Mouse (Mus musculus) ZHBTc4 (cell line): Measurements from ENCODE around the gene Naa16.

Experiments
- DNase-seq: peaks from one replicate; pipeline ENCODE4 v3.0.0-alpha.2; 2011; ENCODE audit warnings: low read depth, low spot score

Naa16 gene

GRCm38 (mm10) chr14:79299230-79299629 is 91.3 kb downstream of the Naa16 start:
- DNase-seq: no peak

GRCm38 (mm10) chr14:79298314-79298992 is 92.1 kb downstream of the Naa16 start:
- DNase-seq: no peak

GRCm38 (mm10) chr14:79296836-79297235 is 93.7 kb downstream of the Naa16 start:
- no peak for DNase-seq

- no peak for DNase-seq
These were observed 94.4 kb downstream of the Naa16 start for GRCm38 (mm10) chr14:79296201-79296600.

- no peak for DNase-seq
These were observed 95.0 kb downstream of the Naa16 start for GRCm38 (mm10) chr14:79295579-79295978.

- DNase-seq: no peak
These were observed 95.6 kb downstream of the Naa16 start for GRCm38 (mm10) chr14:79294950-79295349.

GRCm38 (mm10) chr14:79294051-79294814 is 96.3 kb downstream of the Naa16 start:
- DNase-seq: no peak

GRCm38 (mm10) chr14:79293119-79293780 is 97.3 kb downstream of the Naa16 start:
- DNase-seq: no peak

- no peak for DNase-seq
These were observed 98.9 kb downstream of the Naa16 start for GRCm38 (mm10) chr14:79291629-79292028.

- DNase-seq: no peak
These were observed 99.7 kb downstream of the Naa16 start for GRCm38 (mm10) chr14:79290683-79291425.

GRCm38 (mm10) chr14:79289909-79290308 is 100.7 kb downstream of the Naa16 start:
- DNase-seq: no peak

GRCm38 (mm10) chr14:79288280-79288679 is 102.3 kb downstream of the Naa16 start:
- DNase-seq: no peak

GRCm38 (mm10) chr14:79287251-79287863 is 103.2 kb downstream of the Naa16 start:
- no peak for DNase-seq

GRCm38 (mm10) chr14:79285549-79285948 is 105.0 kb downstream of the Naa16 start:
- DNase-seq: peak; percentile 34

- DNase-seq: no peak
These were observed 106.0 kb downstream of the Naa16 start for GRCm38 (mm10) chr14:79284616-79285015.

GRCm38 (mm10) chr14:79283952-79284351 is 106.6 kb downstream of the Naa16 start:
- DNase-seq: no peak

- no peak for DNase-seq
These were observed 108.6 kb downstream of the Naa16 start for GRCm38 (mm10) chr14:79281894-79282553.

- DNase-seq: no peak
These were observed 110.1 kb downstream of the Naa16 start for GRCm38 (mm10) chr14:79280456-79280855.

- DNase-seq: no peak
These were observed 111.1 kb downstream of the Naa16 start for GRCm38 (mm10) chr14:79279494-79279893.

- DNase-seq: no peak
These were observed 111.7 kb downstream of the Naa16 start for GRCm38 (mm10) chr14:79278927-79279326.

GRCm38 (mm10) chr14:79277922-79278321 is 112.7 kb downstream of the Naa16 start:
- peak; percentile 42 for DNase-seq
